Mouse (Mus musculus) ES-Bruce4 (cell line): Measurements from ENCODE around the gene Dll3.
A peak's percentile ranks its signal among the peaks of the same experiment; 100 is the strongest.

ENCODE experiments used
- CTCF ChIP-seq: IDR thresholded peaks from one replicate; pipeline ENCODE4 v1.8.1; 2011; ENCODE audit warnings: low read depth, low read length
- EP300 ChIP-seq: IDR thresholded peaks from 2 replicates; pipeline ENCODE4 v1.6.1; 2011; ENCODE audit warnings: low read depth, low read length; ENCODE audit not compliant: insufficient read depth
- POLR2A ChIP-seq: IDR thresholded peaks from one replicate; pipeline ENCODE4 v1.8.1; 2011; ENCODE audit warnings: low read length; ENCODE audit not compliant: insufficient read depth

GRCm38 (mm10) chr7:28290638-28291590, 11.1 kb downstream of the Dll3 start, which contains the start of gene Selenov:
- TF ChIP-seq CTCF (peak; percentile 60), POLR2A (no peak), EP300 (0 out of 2 replicates have a peak, but pooled peaks have one; percentile 48)
